Mouse (Mus musculus) T-helper 17 cell (primary cell): ENCODE results near the gene Cwf19l1.

ENCODE experiments used
- in situ Hi-C, 2 experiments: fragments of 300-600 bp; cut with MboI, MseI; formaldehyde crosslinking; loops; 1 replicate in 1 of 2; 2 replicates in 1 of 2; pipeline ENCODE4 v1.15.1; 2025; ENCODE audit warnings: high pct_unique_total_duplicates in 2 of 2

Gene Cwf19l1

GRCm38 (mm10) chr19:44064734-44065133 lies 70.9 kb downstream of the Cwf19l1 start:
- in situ Hi-C loops = loop anchor here in 1 of 2 experiments (5.0 kb wide), 1 partner anchor 43 kb away; the partner anchor contains the start of gene Chuk

DNA sequence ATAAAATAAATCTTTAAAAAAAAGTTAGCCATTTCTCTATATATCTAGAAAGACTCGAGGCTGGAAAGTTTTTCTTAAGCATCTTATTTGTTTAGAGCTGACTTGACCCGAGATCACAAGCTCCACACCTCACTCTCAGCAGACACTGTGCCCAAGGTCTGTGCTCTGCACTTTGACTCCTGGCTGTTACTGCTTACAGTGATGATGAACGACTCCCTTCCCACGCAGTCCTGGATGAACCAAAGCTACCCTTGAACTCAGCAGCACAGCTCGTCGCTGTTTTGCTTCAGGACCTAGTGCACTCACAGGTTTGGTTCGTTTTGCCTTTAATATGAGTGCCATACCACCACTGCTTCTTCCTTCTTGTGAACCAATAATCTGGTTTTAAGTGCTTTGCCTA lies 71.9 kb downstream of the Cwf19l1 start:
- in situ Hi-C loops = no loop called here

DNA sequence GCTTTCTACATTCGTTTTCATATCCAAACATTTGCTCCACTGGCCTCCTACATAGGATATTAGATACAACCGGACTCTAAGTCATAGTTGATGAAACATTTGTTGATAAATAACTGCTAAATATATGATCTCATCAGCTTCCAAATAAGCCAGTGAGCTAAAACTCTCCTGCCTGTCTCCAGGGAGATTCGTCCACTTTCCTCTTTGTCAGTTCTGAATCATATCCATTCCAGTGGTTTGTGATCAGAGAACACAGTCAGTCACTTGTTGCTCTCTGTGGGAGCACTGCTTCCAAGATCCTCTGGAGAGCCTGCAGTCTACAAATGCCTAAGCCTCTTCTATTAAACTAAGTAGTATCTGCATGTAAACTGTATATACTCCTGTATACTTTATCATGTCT lies 75.5 kb downstream of the Cwf19l1 start:
- in situ Hi-C loops = no loop called here
